Mouse (Mus musculus) ovary, postnatal 36 days (tissue): ENCODE data around the gene Fubp1.

Experiments
- DNase-seq: peaks from one replicate; pipeline ENCODE4 v3.0.0; 2022; ENCODE audit warnings: low spot score, mixed read lengths

The Fubp1 gene

GRCm38 (mm10) chr3:152209967-152210634 lies at the start of gene Fubp1, which contains the start of gene Dnajb4:
Gene Fubp1, plus strand, starts transcription at chr3:152210422.
Gene Dnajb4, minus strand, starts transcription at chr3:152210302.
- peak; percentile 100 for DNase-seq

GRCm38 (mm10) chr3:152160607-152161006 lies 49.6 kb upstream of the Fubp1 start:
- DNase-seq = no peak

- no peak for DNase-seq
These were observed 46.9 kb upstream of the Fubp1 start for GRCm38 (mm10) chr3:152163320-152163719.

- DNase-seq = no peak
These were observed 45.2 kb upstream of the Fubp1 start for GRCm38 (mm10) chr3:152165014-152165350.

DNA sequence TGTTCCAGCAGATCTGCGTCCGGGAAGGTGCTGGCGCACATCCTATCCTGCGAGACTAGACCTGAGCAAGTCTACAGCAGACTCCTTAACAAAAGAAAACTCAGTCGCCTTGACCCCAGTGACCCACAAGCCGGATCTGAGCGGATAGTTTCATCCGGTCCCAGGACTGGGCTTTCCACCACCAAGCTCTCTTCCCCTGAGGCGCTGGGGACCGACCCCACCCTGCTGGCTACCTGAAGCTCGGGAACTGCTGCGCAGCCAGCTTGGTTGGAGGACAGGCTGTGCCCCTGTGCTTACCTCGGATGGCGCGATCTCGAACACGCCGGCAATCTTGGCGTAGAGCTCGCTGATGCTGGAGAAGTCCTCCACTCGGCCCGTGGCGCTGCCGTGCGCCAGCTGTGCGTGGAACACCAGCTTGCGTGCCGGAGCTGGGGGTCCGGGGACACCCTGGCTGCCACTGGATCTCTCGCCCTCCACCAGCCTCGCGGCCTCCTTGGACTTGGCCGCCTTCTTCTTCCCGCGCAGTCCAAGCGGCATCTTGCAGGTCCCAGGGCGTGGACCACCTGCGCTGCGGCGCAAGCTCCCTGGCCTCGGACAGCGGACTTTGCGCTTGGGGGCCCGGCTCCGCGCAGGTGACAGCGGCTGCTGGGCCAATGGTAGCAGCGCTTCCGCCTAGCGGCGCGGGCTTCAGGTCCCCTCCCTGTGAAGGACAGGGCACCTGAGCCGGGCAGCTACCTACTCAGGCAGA lies 44.7 kb upstream of the Fubp1 start:
- peak; percentile 23 for DNase-seq

DNA sequence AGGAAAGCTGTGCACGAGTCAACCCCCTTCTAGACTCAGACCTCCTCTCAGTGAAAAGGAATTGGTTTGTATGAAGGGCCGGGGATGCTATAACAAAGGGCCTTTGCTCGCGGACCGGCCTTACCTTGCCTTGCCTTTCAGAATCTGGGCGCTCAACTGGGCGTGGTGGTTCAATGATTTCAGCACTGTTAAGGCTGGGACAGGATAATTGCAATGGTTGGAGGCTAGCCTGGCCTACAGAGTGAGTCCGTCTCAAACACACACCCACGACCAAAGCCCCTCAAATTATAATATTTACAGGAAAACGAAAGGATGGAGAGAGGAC lies 44.2 kb upstream of the Fubp1 start, which contains the start of gene Gipc2:
Gene Gipc2, minus strand, starts transcription at position 132 of the 325 bp plus-strand sequence.
- no peak for DNase-seq

DNA sequence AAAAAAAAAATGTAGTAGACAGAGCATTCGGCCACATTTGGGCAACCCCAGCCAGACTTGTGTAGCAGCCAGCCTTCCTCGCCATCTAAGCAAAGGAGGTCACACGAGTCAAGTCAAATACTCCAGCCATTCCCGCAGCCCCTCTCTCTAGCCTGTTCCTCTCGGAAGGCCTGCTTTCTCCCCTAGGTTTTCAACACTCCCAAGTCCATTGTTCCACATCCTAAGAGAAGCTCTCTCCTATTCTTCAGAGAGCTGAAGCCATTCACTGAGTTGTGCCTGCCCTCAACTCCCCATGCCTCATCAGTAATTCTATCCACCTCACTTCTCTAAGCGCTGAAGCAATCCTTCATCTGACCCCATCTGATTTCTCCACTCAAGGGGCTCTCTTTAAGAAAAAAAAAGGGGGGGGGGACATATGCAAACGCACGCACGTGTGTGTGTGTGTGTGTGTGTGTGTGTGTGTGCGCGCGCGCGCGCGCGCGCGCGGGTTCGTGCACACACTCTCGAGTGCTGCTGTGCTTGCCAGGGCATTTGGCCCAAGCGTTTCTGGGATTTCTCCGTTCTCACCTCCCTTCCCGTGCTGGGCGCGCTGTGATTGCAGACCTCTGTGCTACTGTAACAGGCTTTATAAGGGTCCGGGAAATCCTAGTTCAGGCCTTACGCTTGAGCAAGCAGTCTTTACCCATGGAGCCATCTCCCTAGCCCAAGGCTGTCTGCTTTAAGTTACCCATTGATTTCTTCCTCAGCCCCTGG lies 43.3 kb upstream of the Fubp1 start:
- no peak for DNase-seq

GRCm38 (mm10) chr3:152168007-152168406 lies 42.2 kb upstream of the Fubp1 start:
- no peak for DNase-seq

GRCm38 (mm10) chr3:152170407-152170806 lies 39.8 kb upstream of the Fubp1 start:
- DNase-seq = no peak

GRCm38 (mm10) chr3:152171236-152171635 lies 39.0 kb upstream of the Fubp1 start:
- DNase-seq = no peak

GRCm38 (mm10) chr3:152171862-152172261 lies 38.4 kb upstream of the Fubp1 start:
- DNase-seq = no peak

DNA sequence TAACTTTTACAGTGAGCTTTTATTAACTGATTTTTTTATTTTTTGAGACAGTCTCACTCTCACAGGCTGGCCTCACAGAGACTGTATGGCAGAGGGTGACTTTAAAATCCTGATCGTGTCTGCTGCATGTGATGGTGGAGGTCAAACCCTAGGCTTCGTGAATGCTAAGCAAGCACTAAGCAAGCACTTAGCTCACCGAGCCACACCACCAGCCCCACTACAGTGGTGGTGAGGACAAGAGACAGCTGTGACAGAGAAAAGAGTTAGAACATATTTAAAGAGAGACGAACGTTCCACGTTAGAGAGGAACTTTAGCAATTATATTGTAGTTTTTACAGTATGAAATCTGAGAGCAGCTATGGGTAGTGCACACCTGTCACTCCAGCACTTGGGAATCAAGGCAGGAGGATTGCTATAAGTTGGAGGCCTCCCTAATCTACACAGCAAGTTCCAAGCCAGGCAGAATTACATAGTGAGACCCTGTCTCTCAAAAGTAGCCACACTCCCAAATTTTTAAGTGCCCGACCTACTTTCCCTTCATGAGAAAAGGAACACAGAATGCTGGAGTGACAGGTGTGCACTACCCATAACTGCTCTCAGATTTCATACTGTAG lies 37.8 kb upstream of the Fubp1 start:
- DNase-seq = no peak

DNA sequence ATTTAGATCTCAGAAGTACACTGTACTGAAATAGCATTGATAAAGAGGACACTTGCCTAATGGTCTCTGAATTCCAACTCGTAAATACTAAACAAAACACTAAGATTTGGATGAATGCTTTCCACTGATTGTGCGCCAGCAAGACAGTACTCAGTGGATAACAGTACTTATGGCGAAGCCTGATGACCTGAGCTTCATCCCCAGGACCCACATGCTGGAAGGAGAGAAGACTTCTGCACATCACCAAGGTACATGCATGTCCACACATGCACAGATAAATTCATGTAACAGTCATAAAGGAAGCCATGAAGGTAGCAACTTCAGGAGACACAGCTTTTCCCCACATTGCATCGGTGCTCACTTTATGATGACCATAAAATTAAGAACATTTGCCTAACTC lies 31.4 kb upstream of the Fubp1 start:
- no peak for DNase-seq

DNA sequence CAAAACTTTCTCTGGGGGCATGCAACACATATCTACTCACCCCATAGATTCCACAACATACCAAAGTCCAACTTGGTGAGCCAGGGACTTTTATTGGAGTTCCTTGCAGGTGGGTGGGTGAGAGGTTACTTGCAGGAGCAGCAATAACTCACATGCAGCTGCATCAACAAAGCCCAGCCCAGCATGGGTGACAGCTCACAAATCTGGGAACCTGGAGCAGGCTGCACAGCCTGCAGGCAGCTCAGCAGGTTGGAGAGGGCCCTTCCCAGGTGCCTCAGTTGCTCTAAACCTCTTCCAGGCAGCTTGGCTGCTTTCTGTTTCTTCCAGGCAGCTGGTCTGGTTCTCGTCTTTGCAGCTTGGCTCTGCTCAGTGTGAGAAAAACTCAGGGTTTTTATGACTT lies 30.9 kb upstream of the Fubp1 start:
- no peak for DNase-seq

GRCm38 (mm10) chr3:152180624-152181023 lies 29.6 kb upstream of the Fubp1 start:
- no peak for DNase-seq

DNA sequence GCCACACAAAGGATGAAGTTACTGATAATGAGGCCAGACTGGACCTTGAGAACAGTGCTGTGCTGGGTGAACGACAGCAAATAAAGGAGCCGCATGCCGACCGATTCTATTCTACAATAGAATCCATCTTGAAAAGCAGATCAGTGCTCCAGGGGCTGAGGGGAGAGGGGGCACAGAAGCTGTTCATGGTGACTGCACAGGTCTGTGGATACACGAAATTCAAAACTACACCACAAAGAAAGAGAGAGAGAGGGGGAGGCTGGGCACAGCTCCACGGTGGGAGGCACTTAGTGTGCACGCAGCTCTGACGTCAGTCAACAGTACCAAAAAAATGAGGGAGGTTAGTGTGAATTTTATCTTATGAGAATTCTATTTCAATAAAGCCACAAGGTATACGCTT lies 26.7 kb upstream of the Fubp1 start:
- no peak for DNase-seq

- DNase-seq = no peak
These were observed 24.1 kb upstream of the Fubp1 start for GRCm38 (mm10) chr3:152186106-152186505.

DNA sequence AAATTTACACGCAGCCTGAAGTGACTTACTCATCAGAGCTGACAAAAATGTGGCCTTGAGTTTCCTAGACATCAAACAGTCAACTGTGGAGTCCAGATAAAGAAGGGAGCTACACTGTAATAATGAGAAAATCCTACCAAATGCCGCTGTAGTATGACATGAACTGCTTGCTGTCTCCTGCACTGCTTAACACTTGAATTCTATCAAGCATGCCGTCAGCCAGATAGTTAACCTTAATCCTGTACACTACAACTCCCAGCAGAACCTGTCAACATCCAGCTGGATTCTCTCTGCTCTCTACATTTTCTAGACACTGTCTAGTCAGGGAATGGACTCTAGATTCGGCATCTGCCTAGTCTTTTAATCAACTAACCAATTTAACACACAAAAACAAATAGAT lies 20.9 kb upstream of the Fubp1 start:
- DNase-seq = no peak

GRCm38 (mm10) chr3:152190679-152191477 lies 19.3 kb upstream of the Fubp1 start:
- no peak for DNase-seq

DNA sequence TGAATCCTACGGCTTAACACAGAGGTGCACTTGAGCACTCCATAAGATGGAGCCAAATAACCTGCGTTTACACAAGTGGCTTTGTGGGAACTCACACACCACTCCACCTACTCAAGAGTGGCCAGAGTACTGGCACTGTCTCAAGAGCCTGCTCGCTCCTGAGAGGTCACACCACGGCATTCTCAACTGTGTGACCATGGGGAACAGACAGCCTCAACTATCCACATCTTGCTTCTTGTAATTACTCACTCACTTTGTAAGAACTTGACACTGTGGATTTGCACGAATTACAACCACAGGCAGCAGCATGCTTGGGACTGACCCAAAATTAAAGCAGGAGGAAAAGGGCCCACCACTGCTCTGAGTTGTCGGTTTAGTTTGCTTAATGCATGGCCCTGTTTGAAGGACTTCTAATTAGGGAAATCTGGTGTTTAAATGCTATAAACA lies 18.4 kb upstream of the Fubp1 start:
- DNase-seq = peak; percentile 17

DNA sequence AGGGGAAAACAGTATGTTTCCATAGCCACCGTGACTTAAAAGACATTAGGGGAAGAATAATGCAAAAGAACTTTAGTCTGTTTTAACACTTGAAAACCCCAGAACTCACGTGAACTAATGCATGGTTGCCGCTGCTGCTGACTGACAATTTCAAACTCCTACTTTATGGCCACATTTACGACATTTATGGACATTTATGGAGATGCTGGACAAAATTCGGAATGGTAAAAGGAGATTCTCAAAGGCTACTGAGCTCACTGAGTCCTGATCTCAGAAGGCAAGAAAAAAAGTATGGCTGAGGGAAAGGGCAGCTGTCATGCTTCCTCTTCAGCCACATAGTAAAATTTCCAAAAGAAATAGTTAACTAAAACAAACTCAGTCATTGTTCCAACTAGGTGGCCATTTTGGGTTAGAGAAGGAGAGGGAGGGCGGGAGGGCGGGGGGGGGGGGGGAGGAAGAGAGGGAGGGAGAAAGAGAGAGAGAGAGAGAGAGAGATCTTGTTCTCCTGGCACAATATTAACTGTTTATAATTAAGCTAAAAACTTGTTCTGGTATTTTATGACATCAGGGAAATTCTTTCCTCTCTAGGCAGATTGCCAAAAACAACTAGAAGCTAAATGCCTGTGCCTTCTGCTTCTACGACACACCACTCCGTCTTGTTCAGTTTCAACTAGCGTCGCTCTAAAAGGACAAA lies 17.8 kb upstream of the Fubp1 start:
- DNase-seq = no peak
